Mouse (Mus musculus) T-helper 17 cell (primary cell): ENCODE data around the gene Rufy4.

ENCODE experiments used
- in situ Hi-C, 2 experiments: fragments of 300-600 bp; cut with MboI, MseI; formaldehyde crosslinking; loops; 1 replicate in 1 of 2; 2 replicates in 1 of 2; pipeline ENCODE4 v1.15.1; 2025; ENCODE audit warnings: high pct_unique_total_duplicates in 2 of 2

The Rufy4 gene

GRCm38 (mm10) chr1:74124991-74125552, at the start of gene Rufy4:
Rufy4 (plus strand) TSS chr1:74125541.
- in situ Hi-C loops: no loop called here

- in situ Hi-C loops: loop anchor here in 1 of 2 experiments (5.0 kb wide), 2 partner anchors 79 to 174 kb away; no protein-coding TSS in a partner anchor
These were observed 49.1 kb upstream of the Rufy4 start for GRCm38 (mm10) chr1:74076230-74076629.

- in situ Hi-C loops: loop anchor here in 1 of 2 experiments (5.0 kb wide), 2 partner anchors 80 to 175 kb away; no protein-coding TSS in a partner anchor
These were observed 48.0 kb upstream of the Rufy4 start for GRCm38 (mm10) chr1:74077353-74077752.

GRCm38 (mm10) chr1:74081573-74081989, 43.8 kb upstream of the Rufy4 start:
- in situ Hi-C loops: no loop called here

GRCm38 (mm10) chr1:74082841-74083463, 42.4 kb upstream of the Rufy4 start:
- in situ Hi-C loops: no loop called here

- in situ Hi-C loops: no loop called here
These were observed 41.2 kb upstream of the Rufy4 start for GRCm38 (mm10) chr1:74084065-74084705.

- in situ Hi-C loops: no loop called here
These were observed 40.6 kb upstream of the Rufy4 start for GRCm38 (mm10) chr1:74084752-74085151.

- in situ Hi-C loops: no loop called here
These were observed 39.8 kb upstream of the Rufy4 start for GRCm38 (mm10) chr1:74085566-74085965.

- in situ Hi-C loops: no loop called here
These were observed 36.8 kb upstream of the Rufy4 start for GRCm38 (mm10) chr1:74088569-74088968.

- in situ Hi-C loops: loop anchor here in 1 of 2 experiments (10.0 kb wide), 1 partner anchor 1236 kb away; no protein-coding TSS in a partner anchor
These were observed 35.0 kb upstream of the Rufy4 start for GRCm38 (mm10) chr1:74090329-74090728.

- in situ Hi-C loops: loop anchor here in 1 of 2 experiments (10.0 kb wide), 1 partner anchor 1236 kb away; no protein-coding TSS in a partner anchor
These were observed 34.2 kb upstream of the Rufy4 start for GRCm38 (mm10) chr1:74091138-74091537.

- in situ Hi-C loops: loop anchor here in 1 of 2 experiments (10.0 kb wide), 1 partner anchor 1237 kb away; no protein-coding TSS in a partner anchor
These were observed 33.6 kb upstream of the Rufy4 start for GRCm38 (mm10) chr1:74091611-74092224.

- in situ Hi-C loops: loop anchor here in 1 of 2 experiments (10.0 kb wide), 1 partner anchor 1237 kb away; no protein-coding TSS in a partner anchor
These were observed 33.1 kb upstream of the Rufy4 start for GRCm38 (mm10) chr1:74092242-74092641.

- in situ Hi-C loops: loop anchor here in 1 of 2 experiments (10.0 kb wide), 1 partner anchor 1239 kb away; no protein-coding TSS in a partner anchor
These were observed 31.9 kb upstream of the Rufy4 start for GRCm38 (mm10) chr1:74093447-74093846.

GRCm38 (mm10) chr1:74094497-74095270, 30.7 kb upstream of the Rufy4 start:
- in situ Hi-C loops: loop anchor here in 1 of 2 experiments (10.0 kb wide), 1 partner anchor 1240 kb away; no protein-coding TSS in a partner anchor

GRCm38 (mm10) chr1:74095296-74095695, 30.0 kb upstream of the Rufy4 start:
- in situ Hi-C loops: loop anchor here in 1 of 2 experiments (10.0 kb wide), 1 partner anchor 1240 kb away; no protein-coding TSS in a partner anchor

GRCm38 (mm10) chr1:74095728-74096127, 29.6 kb upstream of the Rufy4 start:
- in situ Hi-C loops: loop anchor here in 1 of 2 experiments (10.0 kb wide), 1 partner anchor 1241 kb away; no protein-coding TSS in a partner anchor

- in situ Hi-C loops: loop anchor here in 1 of 2 experiments (10.0 kb wide), 1 partner anchor 1244 kb away; no protein-coding TSS in a partner anchor
These were observed 27.0 kb upstream of the Rufy4 start for GRCm38 (mm10) chr1:74098004-74099000.

GRCm38 (mm10) chr1:74099001-74099435, 26.3 kb upstream of the Rufy4 start:
- in situ Hi-C loops: loop anchor here in 1 of 2 experiments (10.0 kb wide), 1 partner anchor 1244 kb away; no protein-coding TSS in a partner anchor
